Mouse (Mus musculus) stomach, postnatal 0 days (tissue): ENCODE results near the gene Tubal3.

Source experiments
- CTCF ChIP-seq: IDR thresholded peaks from 2 replicates; pipeline ENCODE4 v1.5.1; 2016; ENCODE audit warnings: antibody characterized with exemption, low read depth, mild to moderate bottlenecking, moderate library complexity
- EP300 ChIP-seq: optimal IDR thresholded peaks from 2 replicates; pipeline ENCODE3; 2016; ENCODE audit warnings: antibody characterized with exemption

- TF ChIP-seq CTCF (no peak), EP300 (no peak)
Measured at GRCm38 (mm10) chr13:3899301-3899700, 18.8 kb upstream of the Tubal3 start.
